Mouse (Mus musculus): ENCODE results near the gene Dnal4. TPM values are rescaled to one million over a fixed set of nuclear protein-coding genes. Genes with fewer than 3 reads are reported as not detected.

Dnal4 gene
- total RNA-seq, 1 experiment from 2014 or later, result 8.3 TPM

GRCm38 (mm10) chr15:79803533-79804351, 26.1 kb upstream of the Dnal4 start:
- no peak for ATAC-seq (replicated peaks in 1 of 2; ENCODE audit: insufficient read depth in 1 of 2, low FRiP score in 2 of 2, low TSS enrichment in 1 of 2, low read depth in 1 of 2, poor library complexity in 2 of 2, severe bottlenecking in 2 of 2)

GRCm38 (mm10) chr15:79802304-79802703, 24.7 kb upstream of the Dnal4 start:
- no peak for ATAC-seq (replicated peaks in 1 of 2; ENCODE audit: insufficient read depth in 1 of 2, low FRiP score in 2 of 2, low TSS enrichment in 1 of 2, low read depth in 1 of 2, poor library complexity in 2 of 2, severe bottlenecking in 2 of 2)

GRCm38 (mm10) chr15:79801646-79802045, 24.0 kb upstream of the Dnal4 start:
- ATAC-seq (replicated peaks in 1 of 2; ENCODE audit: insufficient read depth in 1 of 2, low FRiP score in 2 of 2, low TSS enrichment in 1 of 2, low read depth in 1 of 2, poor library complexity in 2 of 2, severe bottlenecking in 2 of 2), result no peak

GRCm38 (mm10) chr15:79800701-79801100, 23.1 kb upstream of the Dnal4 start:
- no peak for ATAC-seq (replicated peaks in 1 of 2; ENCODE audit: insufficient read depth in 1 of 2, low FRiP score in 2 of 2, low TSS enrichment in 1 of 2, low read depth in 1 of 2, poor library complexity in 2 of 2, severe bottlenecking in 2 of 2)

- ATAC-seq (replicated peaks in 1 of 2; ENCODE audit: insufficient read depth in 1 of 2, low FRiP score in 2 of 2, low TSS enrichment in 1 of 2, low read depth in 1 of 2, poor library complexity in 2 of 2, severe bottlenecking in 2 of 2), result no peak
Observed at GRCm38 (mm10) chr15:79798591-79798990, 20.9 kb upstream of the Dnal4 start.

- no peak for ATAC-seq (replicated peaks in 1 of 2; ENCODE audit: insufficient read depth in 1 of 2, low FRiP score in 2 of 2, low TSS enrichment in 1 of 2, low read depth in 1 of 2, poor library complexity in 2 of 2, severe bottlenecking in 2 of 2)
Observed at GRCm38 (mm10) chr15:79797680-79798079, 20.0 kb upstream of the Dnal4 start.

- no peak for ATAC-seq (replicated peaks in 1 of 2; ENCODE audit: insufficient read depth in 1 of 2, low FRiP score in 2 of 2, low TSS enrichment in 1 of 2, low read depth in 1 of 2, poor library complexity in 2 of 2, severe bottlenecking in 2 of 2)
Observed at GRCm38 (mm10) chr15:79797096-79797495, 19.4 kb upstream of the Dnal4 start.

GRCm38 (mm10) chr15:79796256-79796655, 18.6 kb upstream of the Dnal4 start:
- no peak for ATAC-seq (replicated peaks in 1 of 2; ENCODE audit: insufficient read depth in 1 of 2, low FRiP score in 2 of 2, low TSS enrichment in 1 of 2, low read depth in 1 of 2, poor library complexity in 2 of 2, severe bottlenecking in 2 of 2)

GRCm38 (mm10) chr15:79794173-79794572, 16.5 kb upstream of the Dnal4 start:
- ATAC-seq (replicated peaks in 1 of 2; ENCODE audit: insufficient read depth in 1 of 2, low FRiP score in 2 of 2, low TSS enrichment in 1 of 2, low read depth in 1 of 2, poor library complexity in 2 of 2, severe bottlenecking in 2 of 2), result no peak

- ATAC-seq (replicated peaks in 1 of 2; ENCODE audit: insufficient read depth in 1 of 2, low FRiP score in 2 of 2, low TSS enrichment in 1 of 2, low read depth in 1 of 2, poor library complexity in 2 of 2, severe bottlenecking in 2 of 2), result no peak
Observed at GRCm38 (mm10) chr15:79793076-79793475, 15.4 kb upstream of the Dnal4 start.

- ATAC-seq (replicated peaks in 1 of 2; ENCODE audit: insufficient read depth in 1 of 2, low FRiP score in 2 of 2, low TSS enrichment in 1 of 2, low read depth in 1 of 2, poor library complexity in 2 of 2, severe bottlenecking in 2 of 2), result no peak
Observed at GRCm38 (mm10) chr15:79792455-79792854, 14.8 kb upstream of the Dnal4 start.

GRCm38 (mm10) chr15:79791502-79791901, 13.9 kb upstream of the Dnal4 start:
- ATAC-seq (replicated peaks in 1 of 2; ENCODE audit: insufficient read depth in 1 of 2, low FRiP score in 2 of 2, low TSS enrichment in 1 of 2, low read depth in 1 of 2, poor library complexity in 2 of 2, severe bottlenecking in 2 of 2), result peak in 1 of 2 experiments; percentile 52; a peak in 2 of 4 replicates

GRCm38 (mm10) chr15:79790905-79791304, 13.3 kb upstream of the Dnal4 start:
- ATAC-seq (replicated peaks in 1 of 2; ENCODE audit: insufficient read depth in 1 of 2, low FRiP score in 2 of 2, low TSS enrichment in 1 of 2, low read depth in 1 of 2, poor library complexity in 2 of 2, severe bottlenecking in 2 of 2), result no peak

GRCm38 (mm10) chr15:79790111-79790510, 12.5 kb upstream of the Dnal4 start:
- no peak for ATAC-seq (replicated peaks in 1 of 2; ENCODE audit: insufficient read depth in 1 of 2, low FRiP score in 2 of 2, low TSS enrichment in 1 of 2, low read depth in 1 of 2, poor library complexity in 2 of 2, severe bottlenecking in 2 of 2)

GRCm38 (mm10) chr15:79787815-79788214, 10.2 kb upstream of the Dnal4 start:
- no peak for ATAC-seq (replicated peaks in 1 of 2; ENCODE audit: insufficient read depth in 1 of 2, low FRiP score in 2 of 2, low TSS enrichment in 1 of 2, low read depth in 1 of 2, poor library complexity in 2 of 2, severe bottlenecking in 2 of 2)

- ATAC-seq (replicated peaks in 1 of 2; ENCODE audit: insufficient read depth in 1 of 2, low FRiP score in 2 of 2, low TSS enrichment in 1 of 2, low read depth in 1 of 2, poor library complexity in 2 of 2, severe bottlenecking in 2 of 2), result no peak
Observed at GRCm38 (mm10) chr15:79785056-79785455, 7.4 kb upstream of the Dnal4 start.

GRCm38 (mm10) chr15:79775662-79776061, 2.0 kb downstream of the Dnal4 start:
- no peak for ATAC-seq (replicated peaks in 1 of 2; ENCODE audit: insufficient read depth in 1 of 2, low FRiP score in 2 of 2, low TSS enrichment in 1 of 2, low read depth in 1 of 2, poor library complexity in 2 of 2, severe bottlenecking in 2 of 2)

GRCm38 (mm10) chr15:79774117-79775027, 3.3 kb downstream of the Dnal4 start:
- peak; percentile 97 to 98 for ATAC-seq (replicated peaks in 1 of 2; ENCODE audit: insufficient read depth in 1 of 2, low FRiP score in 2 of 2, low TSS enrichment in 1 of 2, low read depth in 1 of 2, poor library complexity in 2 of 2, severe bottlenecking in 2 of 2)

Measured in hematopoietic stem cell, adult 5-6 weeks (primary cell).